Mouse (Mus musculus) MN1 (cell line): ENCODE data around the gene Elavl2.

ENCODE experiments used
- DNase-seq: peaks from one replicate; pipeline ENCODE4 v3.0.0-alpha.2; 2016; ENCODE audit warnings: low spot score

Gene Elavl2

DNA sequence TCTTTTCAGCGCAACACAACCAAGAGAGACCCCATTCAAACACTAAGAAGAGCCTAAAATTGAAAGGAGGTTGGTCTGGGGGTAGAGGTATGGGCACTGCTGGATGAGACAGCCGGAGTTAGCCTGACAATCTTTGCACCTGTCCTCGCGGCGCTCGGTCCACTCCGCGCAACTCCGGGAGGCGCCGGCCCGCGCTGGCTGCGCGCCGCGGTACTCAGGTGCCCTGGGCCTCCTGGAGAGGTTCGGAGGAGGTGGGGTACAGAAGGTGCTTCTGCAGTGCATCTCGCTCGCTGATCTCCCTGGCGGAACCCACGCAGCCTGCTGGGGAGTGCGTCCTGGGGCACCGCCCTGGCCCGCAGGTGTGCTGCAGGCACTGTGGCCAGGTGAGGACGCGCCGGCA lies at the start of gene Elavl2:
Elavl2 (minus strand) TSS at position 363 of the 400 bp plus-strand sequence.
- no peak for DNase-seq

- DNase-seq: no peak
Observed at GRCm38 (mm10) chr4:91447887-91448286, 47.3 kb upstream of the Elavl2 start.

- DNase-seq: no peak
Observed at GRCm38 (mm10) chr4:91415582-91415981, 15.0 kb upstream of the Elavl2 start.

DNA sequence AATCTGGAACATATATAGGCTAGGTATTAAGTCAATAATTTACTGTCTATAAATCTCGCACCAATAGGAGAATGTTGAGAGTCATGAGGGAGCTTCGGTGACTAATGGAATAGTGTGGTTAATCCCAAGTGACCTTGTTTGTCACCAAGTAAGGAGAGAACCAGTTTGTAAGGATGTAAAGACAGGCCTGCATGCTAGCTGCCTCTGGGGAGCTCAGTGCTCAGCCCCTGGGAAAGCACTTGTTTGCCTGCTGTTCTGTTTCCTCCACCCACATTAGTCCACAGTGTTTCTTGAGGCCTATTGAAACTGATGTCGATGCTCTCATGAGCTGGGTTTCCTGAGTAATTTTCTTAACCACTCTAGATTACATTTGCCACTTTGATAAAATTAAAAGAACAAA lies 4.5 kb upstream of the Elavl2 start:
- no peak for DNase-seq

GRCm38 (mm10) chr4:91399510-91400196 lies 932 bp downstream of the Elavl2 start:
- DNase-seq: peak; percentile 34

DNA sequence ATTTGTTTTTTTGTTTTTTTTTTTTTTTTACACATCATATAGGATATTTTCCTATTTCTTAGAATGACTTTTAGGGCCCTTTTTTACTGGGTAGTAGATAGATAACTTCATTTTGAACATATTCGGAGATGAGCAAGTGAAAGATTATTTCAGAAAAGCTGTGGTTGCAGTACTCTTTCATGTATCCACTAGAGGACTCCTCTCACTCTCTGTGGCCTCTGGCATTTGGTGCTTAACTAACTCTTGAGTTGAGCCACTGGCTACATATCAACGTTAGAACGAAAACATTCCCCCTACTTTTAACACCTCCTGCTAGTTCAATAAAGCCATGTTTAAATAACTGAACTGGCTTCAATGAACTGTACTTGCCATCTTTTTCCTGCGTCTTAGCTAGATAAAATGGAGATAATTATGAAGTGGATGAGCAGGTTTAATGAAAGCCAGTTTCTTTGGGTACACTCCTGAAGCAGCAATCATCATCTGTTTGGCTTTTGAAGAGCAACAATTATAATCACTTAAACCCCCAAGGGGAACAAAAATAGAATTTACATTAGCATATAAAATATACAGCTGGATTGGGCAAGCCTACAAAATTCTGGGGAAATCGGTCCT lies 8.5 kb downstream of the Elavl2 start:
- DNase-seq: peak; percentile 30

- no peak for DNase-seq
Observed at GRCm38 (mm10) chr4:91387701-91388100, 12.9 kb downstream of the Elavl2 start.

DNA sequence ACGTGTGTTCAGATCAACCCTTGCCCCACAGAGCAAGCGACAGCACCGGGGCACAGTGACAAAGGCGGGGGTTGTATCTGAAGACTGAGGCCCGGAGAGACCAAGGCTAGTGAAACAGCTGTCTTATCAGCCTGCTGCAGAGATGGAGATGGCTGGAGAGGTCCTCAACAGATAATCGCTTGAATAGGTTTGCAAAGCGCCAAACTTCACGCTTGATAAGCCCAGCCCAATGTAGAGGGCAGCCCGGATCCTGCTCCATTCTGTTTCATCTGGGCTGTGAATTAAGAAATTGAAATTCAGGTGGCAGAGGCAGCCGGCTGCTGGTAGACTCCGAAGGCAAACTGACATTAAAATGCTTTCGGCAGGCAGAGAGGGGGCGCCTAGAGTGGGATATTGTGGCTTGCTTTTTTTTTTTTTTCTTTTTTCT lies 19.4 kb downstream of the Elavl2 start:
- no peak for DNase-seq

DNA sequence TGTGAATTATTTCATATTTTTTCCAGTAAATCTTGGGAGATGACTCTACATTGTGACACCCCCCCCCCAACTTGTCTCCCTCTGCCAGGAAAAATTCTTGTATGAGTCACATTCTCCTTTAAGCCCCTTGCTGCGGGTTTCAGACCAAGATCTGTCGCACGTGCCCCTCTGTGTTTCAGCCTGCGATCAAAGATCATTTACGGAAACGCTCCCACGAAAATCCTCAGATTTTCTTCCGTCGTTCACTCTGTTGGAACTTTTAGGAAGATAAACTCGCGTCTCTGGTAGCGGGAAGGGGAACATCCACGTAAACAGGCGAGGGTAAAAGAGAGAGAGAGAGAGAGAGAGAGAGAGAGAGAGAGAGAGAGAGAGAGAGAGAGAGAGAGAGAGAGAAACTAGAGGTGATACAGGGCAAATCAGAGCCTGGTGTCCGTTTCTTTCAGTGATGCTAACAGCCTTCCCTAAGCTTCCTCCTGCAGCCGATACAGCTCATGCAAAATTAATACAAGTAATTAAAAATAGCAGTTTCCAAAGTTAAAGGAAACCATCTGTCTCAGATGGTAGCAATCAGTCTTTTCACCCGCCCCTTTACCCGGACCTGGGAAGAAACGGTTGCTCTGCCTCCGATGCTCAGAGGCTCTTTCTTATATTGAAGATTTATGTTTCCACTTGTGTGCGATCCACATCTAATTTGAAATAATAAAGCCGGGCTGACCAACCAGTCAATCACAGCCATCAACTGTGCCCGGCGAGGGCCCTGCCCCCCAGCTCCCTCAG lies 20.1 kb downstream of the Elavl2 start:
- DNase-seq: no peak

- DNase-seq: no peak
Observed at GRCm38 (mm10) chr4:91379559-91379958, 21.0 kb downstream of the Elavl2 start.

- DNase-seq: peak; percentile 97
Observed at GRCm38 (mm10) chr4:91376317-91376910, 24.2 kb downstream of the Elavl2 start.

DNA sequence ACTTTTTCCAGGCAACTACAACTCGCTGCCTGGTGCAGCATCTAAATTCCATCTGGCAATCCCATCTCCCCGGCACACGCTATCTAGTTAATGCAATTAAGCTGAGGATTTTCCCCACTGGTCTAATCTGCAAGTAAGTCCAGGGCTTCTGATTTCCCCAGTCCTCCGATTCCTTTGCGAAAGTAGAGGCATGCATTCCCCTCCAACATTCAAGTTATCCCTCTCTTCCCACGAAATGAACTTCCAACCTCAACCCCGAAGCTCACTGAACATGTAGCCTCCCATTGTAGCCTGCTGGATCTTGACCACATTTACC lies 25.3 kb downstream of the Elavl2 start:
- peak; percentile 16 for DNase-seq

DNA sequence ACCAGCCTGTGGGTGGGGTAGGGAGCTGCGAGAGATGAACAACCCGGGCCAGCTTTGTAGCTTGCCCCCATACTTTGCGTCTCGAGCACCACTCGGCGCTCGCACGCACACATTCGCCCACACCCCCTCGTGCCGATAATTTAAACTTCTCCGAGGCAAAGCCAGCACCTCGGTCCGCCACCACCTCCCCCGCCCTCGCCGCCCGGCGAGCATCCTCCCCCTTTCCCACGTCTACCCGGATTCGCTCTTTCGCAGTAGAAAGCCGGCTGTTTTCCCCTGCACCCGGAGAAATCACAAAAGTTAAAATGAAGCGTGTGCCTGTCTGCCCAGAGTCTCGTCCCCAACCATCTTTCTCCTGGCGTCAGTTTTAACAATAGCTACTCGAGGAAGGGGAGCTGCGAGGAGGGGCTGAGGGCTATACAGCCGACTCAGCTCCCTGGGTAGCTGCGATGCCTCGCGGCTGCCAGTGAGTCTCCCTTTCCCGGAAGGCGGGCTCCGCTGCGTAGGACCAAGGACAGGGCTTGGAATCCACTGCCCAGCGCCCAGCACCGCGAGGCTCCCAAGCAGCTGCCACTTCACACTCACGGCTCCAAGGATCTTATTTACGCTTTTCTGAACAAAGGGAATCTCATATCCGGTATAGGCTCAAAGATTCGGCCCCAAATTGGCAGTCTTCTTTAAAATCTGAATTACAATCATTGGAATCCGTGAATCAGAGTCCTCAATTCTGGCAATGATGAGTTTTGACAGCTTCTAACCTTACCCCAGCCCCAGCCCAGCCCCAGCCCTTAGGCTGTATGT lies 25.8 kb downstream of the Elavl2 start:
- DNase-seq: peak; percentile 38

GRCm38 (mm10) chr4:91372844-91373243 lies 27.7 kb downstream of the Elavl2 start:
- DNase-seq: no peak

- peak; percentile 83 for DNase-seq
Observed at GRCm38 (mm10) chr4:91371819-91372215, 28.8 kb downstream of the Elavl2 start.

DNA sequence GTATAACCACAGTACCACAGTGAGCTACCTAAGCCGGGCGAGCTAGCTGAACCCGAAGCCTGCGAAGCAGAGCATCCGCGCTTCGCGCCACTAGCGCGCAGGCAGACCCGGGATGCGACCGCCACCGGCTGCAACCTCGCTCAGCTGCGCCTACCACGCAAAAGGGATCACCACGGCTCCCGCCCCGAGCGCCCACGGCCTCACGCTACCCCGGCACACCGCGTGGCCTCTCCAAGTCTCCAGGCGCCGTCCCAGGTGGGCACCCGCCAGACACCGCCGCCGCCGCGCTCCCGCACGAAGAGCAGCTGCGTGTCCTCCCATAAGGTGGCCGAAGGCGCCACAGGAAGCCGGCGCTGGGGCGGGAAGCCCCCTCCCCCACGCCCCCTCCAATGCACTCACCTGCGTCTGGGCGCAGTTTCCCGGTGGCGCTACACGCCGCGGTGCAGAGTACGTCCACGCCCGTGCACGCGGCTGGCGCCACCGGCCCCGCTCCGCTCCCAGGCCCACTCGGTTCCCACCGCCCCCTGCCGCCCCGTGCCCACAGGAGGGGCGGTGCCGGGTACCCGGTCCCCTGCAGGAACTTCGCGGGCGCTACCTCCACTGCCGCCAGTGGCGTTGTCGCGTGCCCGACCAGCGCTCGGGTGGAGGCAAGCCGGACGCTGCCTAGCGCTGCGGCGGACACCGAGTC lies 29.3 kb downstream of the Elavl2 start:
- DNase-seq: peak; percentile 32

DNA sequence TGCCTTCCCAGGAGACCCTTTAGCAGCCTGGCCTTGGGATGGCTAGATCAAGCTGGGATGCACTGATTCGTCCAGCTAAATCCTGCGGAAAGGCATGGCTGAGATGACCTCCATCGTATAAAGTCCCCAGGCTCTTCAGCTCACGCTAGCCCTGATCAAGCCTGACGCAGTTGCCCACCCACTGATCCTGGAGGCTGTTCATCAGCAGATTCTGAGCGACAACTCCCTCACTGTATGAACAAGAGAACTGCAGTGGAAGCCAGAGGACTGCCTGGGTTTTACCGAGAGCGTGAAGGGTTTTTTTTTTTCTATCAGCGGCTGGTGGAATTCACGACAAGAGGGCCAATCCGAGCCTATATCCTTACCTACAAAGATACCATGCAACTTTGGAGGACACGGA lies 35.3 kb downstream of the Elavl2 start:
- no peak for DNase-seq

DNA sequence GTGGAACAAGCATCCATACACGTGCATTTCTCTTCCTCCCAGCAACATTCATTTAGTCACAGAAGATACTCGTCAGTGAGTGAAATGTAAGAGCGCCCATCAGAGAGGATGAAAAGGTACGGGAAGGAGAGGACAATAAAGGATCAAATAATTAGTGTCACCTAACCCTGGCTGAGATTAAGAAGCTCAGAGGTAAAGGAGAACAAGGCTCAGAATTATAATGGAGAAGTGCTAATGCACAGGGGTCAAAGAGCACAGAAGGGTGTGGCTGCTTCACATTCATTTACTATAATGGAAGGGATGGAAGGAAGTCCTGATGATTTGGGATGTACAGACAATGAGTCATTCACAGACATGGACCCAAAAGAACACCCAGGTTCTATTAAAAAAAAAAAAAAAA lies 36.6 kb downstream of the Elavl2 start:
- no peak for DNase-seq

- DNase-seq: no peak
Observed at GRCm38 (mm10) chr4:91362520-91362919, 38.1 kb downstream of the Elavl2 start.

DNA sequence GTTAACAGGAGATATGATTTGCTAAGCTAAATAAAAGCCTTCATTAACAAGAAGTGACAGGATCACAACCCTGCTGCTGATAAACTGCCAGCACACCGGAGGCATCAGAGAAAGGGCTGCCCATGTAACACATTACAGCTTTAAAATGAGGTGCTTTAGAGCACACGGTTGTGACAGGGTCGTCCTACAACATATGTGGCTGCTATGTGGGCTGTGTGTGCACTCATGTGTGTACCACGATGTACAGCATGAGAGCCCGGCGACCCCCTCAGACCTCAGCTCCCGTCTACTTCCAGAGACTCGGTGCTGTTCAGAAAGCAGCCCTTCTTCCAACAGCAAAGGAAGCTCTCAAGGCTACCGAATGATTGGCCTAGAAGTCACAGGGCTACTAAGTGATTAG lies 47.4 kb downstream of the Elavl2 start:
- no peak for DNase-seq

- DNase-seq: no peak
Observed at GRCm38 (mm10) chr4:91349579-91349978, 51.0 kb downstream of the Elavl2 start.
